Mouse (Mus musculus): ENCODE data around the gene Pakap. TPM values are rescaled to one million over a fixed set of nuclear protein-coding genes. Genes with fewer than 3 reads are reported as not detected.

Gene Pakap
- polyA plus RNA-seq, 1 experiment: 0.38 TPM

DNA sequence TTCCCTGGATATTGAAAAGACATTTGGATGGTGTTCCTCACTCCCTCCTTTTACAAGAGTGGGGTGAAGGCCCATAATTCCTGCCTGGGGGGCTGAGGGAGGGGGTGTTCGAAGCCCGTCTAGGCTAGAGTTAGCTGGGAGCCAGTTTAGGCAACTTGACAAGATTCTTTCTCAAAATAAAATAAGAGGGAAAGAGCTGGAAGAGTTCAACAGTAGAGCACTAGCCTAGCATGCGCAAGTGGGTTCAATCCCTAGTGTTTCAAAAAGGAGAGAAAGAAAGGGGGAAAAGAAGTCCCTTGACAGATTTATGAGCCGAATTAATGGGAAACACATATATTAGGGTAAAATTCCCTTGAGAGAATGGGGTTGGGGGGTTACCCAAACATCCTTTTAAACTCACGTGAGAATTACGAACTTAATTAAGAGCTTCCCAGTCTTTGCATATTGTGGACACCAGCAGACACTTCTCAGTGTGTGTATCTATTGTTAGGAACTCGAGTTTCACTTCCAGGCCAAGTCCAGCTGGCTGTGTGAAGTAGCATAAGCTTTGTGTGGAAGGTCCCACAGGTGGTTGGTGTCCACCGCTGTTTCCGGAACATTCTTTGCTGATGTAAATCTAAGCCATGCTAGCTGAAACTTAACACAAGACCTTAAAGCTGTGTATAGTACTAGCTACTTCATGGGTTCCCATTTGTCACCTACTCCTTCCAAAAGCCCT, 294.4 kb downstream of the Pakap start:
- DNase-seq: no peak
- no peak overlapping the region for H3K27ac ChIP-seq (ENCODE audit: control insufficient read depth, insufficient read depth, low read length)
- WGBS: 71% methylated on average over 9 of the region's 9 CpGs
- no peak overlapping the region for H3K4me3 ChIP-seq (ENCODE audit: control insufficient read depth, insufficient read depth, low read length)
- no peak for TF ChIP-seq POLR2A (IDR thresholded peaks at IDR 0.05; ENCODE audit: control insufficient read depth, extremely low read depth, insufficient read depth, low read length, poor library complexity)
- no peak for TF ChIP-seq CTCF (IDR thresholded peaks at IDR 0.05; ENCODE audit: borderline replicate concordance, control insufficient read depth, extremely low read depth, insufficient read depth, low read length, poor library complexity)
- peaks cover 9% of the 10 kb centered on the region for H3K4me1 ChIP-seq (replicated peaks; ENCODE audit: control insufficient read depth, insufficient read depth, low read length)
- no peaks in the 10 kb centered on the region for H3K27me3 ChIP-seq (ENCODE audit: control insufficient read depth, insufficient read depth, low read length)
- peaks cover under 1% of the 10 kb centered on the region; the same call in 1 of the 2 replicates for H3K36me3 ChIP-seq (ENCODE audit: control insufficient read depth, insufficient read depth, low read length)

DNA sequence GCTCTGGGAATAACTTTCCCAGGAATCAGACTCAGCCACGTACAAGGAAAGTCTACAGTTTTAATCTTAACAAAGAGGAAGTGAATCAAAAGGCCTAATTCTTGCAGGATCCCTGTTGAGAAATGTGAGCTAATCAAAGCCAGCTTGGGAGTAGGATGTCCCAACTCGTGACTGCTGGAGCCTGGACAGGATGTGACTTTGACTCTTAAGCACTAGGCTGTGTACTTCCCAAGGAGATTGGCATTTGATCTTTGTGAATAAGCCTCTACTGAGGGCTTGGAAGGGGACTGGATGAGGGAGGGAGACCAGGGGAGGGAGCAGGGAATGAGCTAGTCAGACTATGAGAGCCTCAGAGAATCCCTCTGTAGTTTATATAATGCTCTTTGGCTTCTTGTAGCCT, 298.1 kb downstream of the Pakap start:
- Histone ChIP-seq H3K36me3 (ENCODE audit: control insufficient read depth, insufficient read depth, low read length) (no peaks in the 10 kb centered on the region), H3K4me1 (replicated peaks; ENCODE audit: control insufficient read depth, insufficient read depth, low read length) (peaks cover 9% of the 10 kb centered on the region), H3K27me3 (ENCODE audit: control insufficient read depth, insufficient read depth, low read length) (no peaks in the 10 kb centered on the region), H3K4me3 (ENCODE audit: control insufficient read depth, insufficient read depth, low read length) (no peak overlapping the region), H3K27ac (ENCODE audit: control insufficient read depth, insufficient read depth, low read length) (no peak overlapping the region)
- TF ChIP-seq POLR2A (IDR thresholded peaks at IDR 0.05; ENCODE audit: control insufficient read depth, extremely low read depth, insufficient read depth, low read length, poor library complexity) (no peak), CTCF (IDR thresholded peaks at IDR 0.05; ENCODE audit: borderline replicate concordance, control insufficient read depth, extremely low read depth, insufficient read depth, low read length, poor library complexity) (no peak)
- 41% methylated on average over 2 of the region's 2 CpGs for WGBS
- DNase-seq: no peak

DNA sequence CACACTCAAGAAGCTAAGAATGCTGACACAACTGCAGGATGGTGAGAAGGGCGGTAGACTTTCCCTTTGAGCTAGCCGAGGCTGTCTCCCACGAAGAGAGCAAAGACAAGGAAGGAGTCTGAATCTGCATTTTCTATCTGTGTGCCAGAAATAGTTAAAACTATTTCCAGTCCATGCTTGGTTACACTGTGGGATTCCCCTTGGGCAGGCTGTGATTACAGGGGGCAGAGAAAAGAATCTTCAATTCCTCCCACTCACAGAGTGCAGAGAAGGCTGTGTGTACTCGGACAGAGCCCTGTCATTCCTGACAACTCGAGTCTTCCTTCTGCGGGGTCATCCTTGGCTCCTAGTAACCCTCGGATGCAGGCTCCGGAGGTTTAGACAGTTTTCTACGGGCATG, 299.0 kb downstream of the Pakap start:
- H3K27me3 ChIP-seq (ENCODE audit: control insufficient read depth, insufficient read depth, low read length): no peaks in the 10 kb centered on the region
- 49% methylated on average over 9 of the region's 9 CpGs for WGBS
- TF ChIP-seq CTCF (IDR thresholded peaks at IDR 0.05; ENCODE audit: borderline replicate concordance, control insufficient read depth, extremely low read depth, insufficient read depth, low read length, poor library complexity) (no peak), POLR2A (IDR thresholded peaks at IDR 0.05; ENCODE audit: control insufficient read depth, extremely low read depth, insufficient read depth, low read length, poor library complexity) (no peak)
- DNase-seq: no peak
- H3K4me1 ChIP-seq (replicated peaks; ENCODE audit: control insufficient read depth, insufficient read depth, low read length): peaks cover 9% of the 10 kb centered on the region
- peak overlapping the region; percentile 58 for H3K27ac ChIP-seq (ENCODE audit: control insufficient read depth, insufficient read depth, low read length)
- no peaks in the 10 kb centered on the region for H3K36me3 ChIP-seq (ENCODE audit: control insufficient read depth, insufficient read depth, low read length)
- H3K4me3 ChIP-seq (ENCODE audit: control insufficient read depth, insufficient read depth, low read length): no peak overlapping the region

DNA sequence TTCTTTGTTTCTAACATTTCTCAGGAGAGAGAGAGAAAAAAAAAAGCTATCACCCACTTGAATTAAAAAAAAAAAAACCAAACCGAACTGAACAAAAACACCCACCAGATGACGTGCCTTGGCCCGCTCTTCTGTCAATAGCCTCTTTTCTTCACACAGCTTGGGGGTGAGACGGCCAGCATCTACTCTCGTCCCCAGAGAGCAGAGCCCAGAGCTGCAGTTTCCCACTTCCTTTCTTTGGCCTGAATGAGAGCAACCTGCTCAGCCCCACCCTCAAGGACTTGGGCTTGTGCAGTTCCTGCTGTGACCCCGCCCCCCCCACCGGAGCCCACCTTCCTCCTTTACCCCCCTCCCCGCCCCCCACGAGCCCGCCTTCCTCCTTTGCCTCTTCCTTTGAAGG, 299.5 kb downstream of the Pakap start:
- no peak for TF ChIP-seq CTCF (IDR thresholded peaks at IDR 0.05; ENCODE audit: borderline replicate concordance, control insufficient read depth, extremely low read depth, insufficient read depth, low read length, poor library complexity)
- TF ChIP-seq POLR2A (IDR thresholded peaks at IDR 0.05; ENCODE audit: control insufficient read depth, extremely low read depth, insufficient read depth, low read length, poor library complexity): no peak
- DNase-seq: peak; percentile 42
- WGBS: 4% methylated on average over 10 of the region's 10 CpGs
- Histone ChIP-seq H3K4me3 (ENCODE audit: control insufficient read depth, insufficient read depth, low read length) (no peak overlapping the region), H3K36me3 (ENCODE audit: control insufficient read depth, insufficient read depth, low read length) (no peaks in the 10 kb centered on the region), H3K4me1 (replicated peaks; ENCODE audit: control insufficient read depth, insufficient read depth, low read length) (peaks cover 9% of the 10 kb centered on the region), H3K27ac (ENCODE audit: control insufficient read depth, insufficient read depth, low read length) (no peak overlapping the region; the same call in 1 of the 2 replicates), H3K27me3 (ENCODE audit: control insufficient read depth, insufficient read depth, low read length) (no peaks in the 10 kb centered on the region)

DNA sequence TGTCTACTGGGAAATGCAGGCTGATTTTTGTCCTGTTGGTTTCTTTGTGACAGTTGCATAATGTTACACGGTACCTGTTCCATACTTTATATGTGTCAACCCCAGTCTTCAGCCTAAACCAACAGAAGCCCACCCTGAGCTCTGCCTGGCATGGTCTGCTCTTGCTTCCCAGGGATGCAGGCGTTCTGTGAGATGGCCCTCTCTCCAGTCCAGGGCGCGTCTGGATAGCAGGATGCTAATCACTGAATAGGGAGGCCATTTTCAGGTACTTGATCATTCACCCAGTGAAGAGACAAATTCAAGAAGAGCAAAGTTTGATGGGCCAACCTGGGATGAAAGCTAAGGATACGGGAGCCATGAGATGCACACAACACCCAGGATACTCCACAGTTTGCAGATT, 311.2 kb downstream of the Pakap start:
- Histone ChIP-seq H3K4me1 (replicated peaks; ENCODE audit: control insufficient read depth, insufficient read depth, low read length) (peaks cover 4% of the 10 kb centered on the region; the same call in 1 of the 2 replicates), H3K4me3 (ENCODE audit: control insufficient read depth, insufficient read depth, low read length) (no peak overlapping the region), H3K27ac (ENCODE audit: control insufficient read depth, insufficient read depth, low read length) (no peak overlapping the region), H3K36me3 (ENCODE audit: control insufficient read depth, insufficient read depth, low read length) (no peaks in the 10 kb centered on the region), H3K27me3 (ENCODE audit: control insufficient read depth, insufficient read depth, low read length) (no peaks in the 10 kb centered on the region)
- no peak for TF ChIP-seq POLR2A (IDR thresholded peaks at IDR 0.05; ENCODE audit: control insufficient read depth, extremely low read depth, insufficient read depth, low read length, poor library complexity)
- no peak for TF ChIP-seq CTCF (IDR thresholded peaks at IDR 0.05; ENCODE audit: borderline replicate concordance, control insufficient read depth, extremely low read depth, insufficient read depth, low read length, poor library complexity)
- WGBS: 94% methylated on average over 5 of the region's 5 CpGs
- DNase-seq: no peak

DNA sequence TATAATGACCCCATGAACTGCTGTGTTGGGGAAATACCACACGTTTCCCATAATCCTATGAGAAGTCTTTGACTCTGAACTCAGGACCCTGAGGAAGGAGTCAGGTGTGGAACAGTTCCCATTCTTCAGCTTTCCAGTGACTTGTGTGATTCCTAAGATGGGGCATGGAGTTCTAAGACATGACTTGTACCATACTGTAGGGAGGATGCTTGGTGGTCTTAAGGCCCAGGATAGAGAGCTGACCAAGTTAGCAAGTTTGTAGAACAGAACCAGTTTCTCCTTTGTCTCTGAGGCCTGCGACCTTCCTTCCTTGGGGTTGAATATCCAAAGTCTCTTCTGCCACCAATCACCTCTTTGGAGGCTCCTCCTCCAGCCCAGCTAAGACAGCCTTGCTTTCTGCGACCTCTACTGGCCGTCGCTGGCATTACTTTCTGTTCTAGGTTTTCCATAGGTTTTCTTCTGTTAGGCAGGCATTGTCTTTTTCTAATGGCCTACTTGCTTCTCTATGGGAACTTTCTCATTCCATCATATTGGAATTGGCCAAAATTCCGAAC, 311.9 kb downstream of the Pakap start:
- Histone ChIP-seq H3K36me3 (ENCODE audit: control insufficient read depth, insufficient read depth, low read length) (no peaks in the 10 kb centered on the region), H3K4me1 (replicated peaks; ENCODE audit: control insufficient read depth, insufficient read depth, low read length) (peaks cover 7% of the 10 kb centered on the region; the same call in 1 of the 2 replicates), H3K27me3 (ENCODE audit: control insufficient read depth, insufficient read depth, low read length) (no peaks in the 10 kb centered on the region), H3K4me3 (ENCODE audit: control insufficient read depth, insufficient read depth, low read length) (no peak overlapping the region), H3K27ac (ENCODE audit: control insufficient read depth, insufficient read depth, low read length) (no peak overlapping the region)
- WGBS: 11% methylated on average over 6 of the region's 6 CpGs
- DNase-seq: peak; percentile 84
- peak; percentile 64; the same call in 1 of the 2 replicates for TF ChIP-seq CTCF (IDR thresholded peaks at IDR 0.05; ENCODE audit: borderline replicate concordance, control insufficient read depth, extremely low read depth, insufficient read depth, low read length, poor library complexity)
- no peak for TF ChIP-seq POLR2A (IDR thresholded peaks at IDR 0.05; ENCODE audit: control insufficient read depth, extremely low read depth, insufficient read depth, low read length, poor library complexity)

Data from thymus, adult 2 months (tissue).